Mouse (Mus musculus): ENCODE results near the gene Phldb2.
A peak's percentile ranks its signal among the peaks of the same experiment; 100 is the strongest.

Phldb2 gene

GRCm38 (mm10) chr16:45841016-45841415, 112.4 kb downstream of the Phldb2 start:
- no peak for DNase-seq (ENCODE audit: low spot score)

- peak; percentile 84 for DNase-seq (ENCODE audit: low spot score)
Observed at GRCm38 (mm10) chr16:45837541-45838342, 115.7 kb downstream of the Phldb2 start.

- no peak for DNase-seq (ENCODE audit: low spot score)
Observed at GRCm38 (mm10) chr16:45832747-45833108, 120.7 kb downstream of the Phldb2 start.

- DNase-seq (ENCODE audit: low spot score), result peak; percentile 27
Observed at GRCm38 (mm10) chr16:45832061-45832746, 121.2 kb downstream of the Phldb2 start.

- DNase-seq (ENCODE audit: low spot score), result no peak
Observed at GRCm38 (mm10) chr16:45831094-45831872, 122.1 kb downstream of the Phldb2 start.

GRCm38 (mm10) chr16:45830096-45830866, 123.1 kb downstream of the Phldb2 start:
- DNase-seq (ENCODE audit: low spot score), result no peak

GRCm38 (mm10) chr16:45825309-45825708, 128.1 kb downstream of the Phldb2 start:
- DNase-seq (ENCODE audit: low spot score), result no peak

- DNase-seq (ENCODE audit: low spot score), result no peak
Observed at GRCm38 (mm10) chr16:45824025-45824424, 129.4 kb downstream of the Phldb2 start.

- no peak for DNase-seq (ENCODE audit: low spot score)
Observed at GRCm38 (mm10) chr16:45819911-45820310, 133.5 kb downstream of the Phldb2 start.

GRCm38 (mm10) chr16:45817795-45818194, 135.6 kb downstream of the Phldb2 start:
- DNase-seq (ENCODE audit: low spot score), result peak; percentile 50

- no peak for DNase-seq (ENCODE audit: low spot score)
Observed at GRCm38 (mm10) chr16:45816670-45817069, 136.7 kb downstream of the Phldb2 start.

- no peak for DNase-seq (ENCODE audit: low spot score)
Observed at GRCm38 (mm10) chr16:45814611-45815010, 138.8 kb downstream of the Phldb2 start.

GRCm38 (mm10) chr16:45811788-45812187, 141.6 kb downstream of the Phldb2 start:
- DNase-seq (ENCODE audit: low spot score), result no peak

- peak; percentile 44 for DNase-seq (ENCODE audit: low spot score)
Observed at GRCm38 (mm10) chr16:45810829-45811326, 142.5 kb downstream of the Phldb2 start.

- peak; percentile 59 for DNase-seq (ENCODE audit: low spot score)
Observed at GRCm38 (mm10) chr16:45810155-45810554, 143.2 kb downstream of the Phldb2 start.

- no peak for DNase-seq (ENCODE audit: low spot score)
Observed at GRCm38 (mm10) chr16:45804708-45805107, 148.7 kb downstream of the Phldb2 start.

GRCm38 (mm10) chr16:45800406-45800805, 153.0 kb downstream of the Phldb2 start:
- DNase-seq (ENCODE audit: low spot score), result no peak

- no peak for DNase-seq (ENCODE audit: low spot score)
Observed at GRCm38 (mm10) chr16:45799150-45799549, 154.2 kb downstream of the Phldb2 start.

- DNase-seq (ENCODE audit: low spot score), result no peak
Observed at GRCm38 (mm10) chr16:45798591-45798990, 154.8 kb downstream of the Phldb2 start.

GRCm38 (mm10) chr16:45796815-45797214, 156.6 kb downstream of the Phldb2 start:
- no peak for DNase-seq (ENCODE audit: low spot score)

- no peak for DNase-seq (ENCODE audit: low spot score)
Observed at GRCm38 (mm10) chr16:45795188-45795693, 158.2 kb downstream of the Phldb2 start.

Data from lung, postnatal 25 days (tissue).